Mouse (Mus musculus): ENCODE results near the gene Prpf6.

DNA sequence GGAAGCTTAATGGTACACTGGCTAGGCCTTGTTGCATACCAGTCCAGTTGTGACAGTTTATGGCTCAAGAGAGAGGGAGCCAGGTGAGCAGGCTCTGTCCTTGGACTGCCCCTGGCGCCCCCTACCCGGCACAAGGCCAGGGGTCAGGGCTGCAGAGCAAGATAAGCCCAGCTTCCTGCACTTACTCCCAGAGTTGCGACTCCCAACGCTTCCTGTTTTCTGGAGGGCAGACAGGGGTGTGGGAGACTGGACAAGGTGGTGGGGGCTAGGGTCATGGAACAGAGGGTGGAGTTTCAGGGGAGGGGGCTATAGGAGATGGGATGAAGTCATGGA lies 71.6 kb downstream of the Prpf6 start:
- TF ChIP-seq BHLHE40 (IDR thresholded peaks at IDR 0.05; ENCODE audit: low read depth, low read length) (no peak), POLR2A (IDR thresholded peaks at IDR 0.05; ENCODE audit: low read depth, low read length) (no peak), CHD1 (IDR thresholded peaks at IDR 0.05; ENCODE audit: low read depth, low read length) (no peak), RAD21 (IDR thresholded peaks at IDR 0.05; ENCODE audit: low read depth, low read length) (no peak), TBP (conservative IDR thresholded peaks at IDR 0.05; ENCODE audit: low read depth, low read length) (no peak), EP300 (IDR thresholded peaks at IDR 0.05; ENCODE audit: low read length) (no peak)
